ENCODE assay signal across 8 mouse cellular contexts in the genomic region with DNA sequence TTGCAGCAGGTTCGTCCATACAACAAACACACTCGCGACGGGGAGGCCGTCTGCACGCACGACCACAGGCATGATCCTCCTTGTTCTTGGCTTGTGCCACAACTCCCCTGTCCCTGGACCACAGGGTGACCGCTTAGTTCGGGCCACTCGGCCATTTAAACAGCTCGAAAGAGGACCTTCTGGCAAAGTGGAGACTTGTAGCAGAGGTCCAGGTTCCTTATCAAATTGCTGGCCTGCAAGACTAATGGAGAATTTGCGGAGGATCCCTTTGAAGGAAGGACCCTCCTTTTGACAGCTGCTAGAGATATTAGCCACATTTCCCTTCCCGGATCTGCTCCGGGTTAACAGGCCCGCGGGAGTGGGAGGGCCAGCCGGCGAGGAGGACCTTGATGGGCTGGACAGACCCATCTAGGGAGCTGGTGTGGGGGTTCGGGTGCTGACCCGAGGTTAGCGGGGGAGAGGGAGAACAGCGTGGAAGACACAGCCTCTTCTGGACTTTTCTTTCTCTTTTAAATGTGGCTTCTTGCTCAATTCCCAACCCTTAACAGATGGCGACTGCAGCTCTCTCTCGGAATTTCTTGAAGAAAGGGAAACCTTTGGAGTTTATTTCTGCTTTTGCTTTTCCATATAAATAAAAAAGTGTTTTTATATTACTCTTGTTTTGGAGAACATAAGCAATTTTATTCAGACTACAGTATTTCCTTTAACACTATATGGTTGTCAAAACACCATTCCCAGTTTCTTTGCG.
DNase-seq lines count a peak whose midpoint lies in the region; ATAC-seq and TF ChIP-seq lines count a peak whose summit lies in the region.

No protein-coding gene starts in this region.

- TF ChIP-seq CTCF in thymus, adult 2 months (IDR thresholded peaks at IDR 0.05; ENCODE audit: borderline replicate concordance, control insufficient read depth, extremely low read depth, insufficient read depth, low read length, poor library complexity), result no peak

- H3K36me3 ChIP-seq in intestine, embryonic 15.5 days, result no peaks in the 10 kb centered on the region
- no peaks in the 10 kb centered on the region for H3K36me3 ChIP-seq in lung, embryonic 16.5 days (ENCODE audit: control insufficient read depth, insufficient read depth, low read length)
- H3K36me3 ChIP-seq in stomach, embryonic 16.5 days (ENCODE audit: control insufficient read depth, insufficient read depth, low read length), result no peaks in the 10 kb centered on the region
- H3K36me3 ChIP-seq in thymus, adult 2 months (ENCODE audit: control insufficient read depth, insufficient read depth, low read length), result no peaks in the 10 kb centered on the region

- peaks cover 17% of the 10 kb centered on the region for H3K4me1 ChIP-seq in intestine, embryonic 15.5 days (replicated peaks)
- peaks cover 18% of the 10 kb centered on the region for H3K4me1 ChIP-seq in lung, embryonic 16.5 days (replicated peaks; ENCODE audit: control insufficient read depth, insufficient read depth, low read length)
- H3K4me1 ChIP-seq in stomach, embryonic 16.5 days (ENCODE audit: control insufficient read depth, insufficient read depth, low read length), result peaks cover 18% of the 10 kb centered on the region
- no peaks in the 10 kb centered on the region; the same call in 1 of the 2 replicates for H3K4me1 ChIP-seq in thymus, adult 2 months (replicated peaks; ENCODE audit: control insufficient read depth, insufficient read depth, low read length)

- H3K9me3 ChIP-seq in intestine, embryonic 15.5 days, result no peaks in the 10 kb centered on the region
- no peaks in the 10 kb centered on the region for H3K9me3 ChIP-seq in lung, embryonic 16.5 days (ENCODE audit: control insufficient read depth, low read length)
- no peaks in the 10 kb centered on the region for H3K9me3 ChIP-seq in stomach, embryonic 16.5 days (replicated peaks; ENCODE audit: control insufficient read depth, low read length)

- DNase-seq in urinary bladder, postnatal 14 days (ENCODE audit: low spot score), result peak; percentile 31
- no peak for DNase-seq in urinary bladder, postnatal 10 days (ENCODE audit: low spot score)
- DNase-seq in heart, adult 11 months, result peak; percentile 95
- no peak for DNase-seq in spleen, postnatal 4 days (ENCODE audit: low spot score in 2 of 2)
- DNase-seq in thymus, adult 2 months, result no peak

- TF ChIP-seq POLR2A in thymus, adult 2 months (IDR thresholded peaks at IDR 0.05; ENCODE audit: control insufficient read depth, extremely low read depth, insufficient read depth, low read length, poor library complexity), result no peak

- peak; percentile 41; the same call in 1 of the 2 replicates for ATAC-seq in intestine, embryonic 15.5 days
- peak; percentile 62 for ATAC-seq in lung, embryonic 16.5 days (ENCODE audit: low read depth)
- no peak for ATAC-seq in stomach, embryonic 16.5 days (ENCODE audit: insufficient read depth, low FRiP score)

- H3K9ac ChIP-seq in intestine, embryonic 15.5 days, result peak overlapping the region; percentile 9; the same call in 1 of the 2 replicates
- peak overlapping the region; percentile 11; the same call in 1 of the 2 replicates for H3K9ac ChIP-seq in lung, embryonic 16.5 days (ENCODE audit: low read length)
- peak overlapping the region; percentile 46 for H3K9ac ChIP-seq in stomach, embryonic 16.5 days (ENCODE audit: low read length)

- peak overlapping the region; percentile 8 for H3K4me3 ChIP-seq in intestine, embryonic 15.5 days (replicated peaks)
- peak overlapping the region; percentile 39 for H3K4me3 ChIP-seq in lung, embryonic 16.5 days (ENCODE audit: low read length)
- peak overlapping the region; percentile 31 for H3K4me3 ChIP-seq in stomach, embryonic 16.5 days (replicated peaks; ENCODE audit: low read length)
- H3K4me3 ChIP-seq in thymus, adult 2 months (ENCODE audit: control insufficient read depth, insufficient read depth, low read length), result no peak overlapping the region

- peak overlapping the region; percentile 50 for H3K4me2 ChIP-seq in intestine, embryonic 15.5 days (replicated peaks)
- peak overlapping the region; percentile 63 for H3K4me2 ChIP-seq in lung, embryonic 16.5 days (ENCODE audit: low read depth, low read length)
- peak overlapping the region; percentile 51 for H3K4me2 ChIP-seq in stomach, embryonic 16.5 days (ENCODE audit: low read depth, low read length)

- H3K27ac ChIP-seq in intestine, embryonic 15.5 days, result peak overlapping the region; percentile 45; the same call in 1 of the 2 replicates
- H3K27ac ChIP-seq in lung, embryonic 16.5 days (ENCODE audit: low read length), result no peak overlapping the region
- no peak overlapping the region for H3K27ac ChIP-seq in stomach, embryonic 16.5 days (ENCODE audit: low read length)
- no peak overlapping the region for H3K27ac ChIP-seq in thymus, adult 2 months (ENCODE audit: control insufficient read depth, insufficient read depth, low read length)

- WGBS in intestine, embryonic 15.5 days, result 6% methylated on average over 25 of the region's 25 CpGs
- WGBS in lung, embryonic 16.5 days, result 5% methylated on average over 25 of the region's 25 CpGs
- WGBS in stomach, embryonic 16.5 days, result 9% methylated on average over 25 of the region's 25 CpGs
- 19% methylated on average over 25 of the region's 25 CpGs for WGBS in thymus, adult 2 months

- peaks cover 5% of the 10 kb centered on the region; the same call in 1 of the 2 replicates for H3K27me3 ChIP-seq in intestine, embryonic 15.5 days (replicated peaks)
- H3K27me3 ChIP-seq in lung, embryonic 16.5 days (ENCODE audit: control insufficient read depth, insufficient read depth, low read depth, low read length), result peaks cover 23% of the 10 kb centered on the region
- peaks cover 6% of the 10 kb centered on the region; the same call in 1 of the 2 replicates for H3K27me3 ChIP-seq in stomach, embryonic 16.5 days (ENCODE audit: control insufficient read depth, insufficient read depth, low read length)
- H3K27me3 ChIP-seq in thymus, adult 2 months (ENCODE audit: control insufficient read depth, insufficient read depth, low read length), result peaks cover 14% of the 10 kb centered on the region; the same call in 1 of the 2 replicates

Comparison
In these comparisons a context has a peak if more than half of its experiments do, and no peak if none do; other contexts are left out.
1. DNase-seq: peak in urinary bladder, postnatal 14 days (single experiment) and heart, adult 11 months (single experiment); none in urinary bladder, postnatal 10 days (single experiment), spleen, postnatal 4 days (0 of 2) and thymus, adult 2 months (single experiment).
2. Peak in every context shown above with its lines, with median percentiles within 50 percentile points of each other: H3K4me2 ChIP-seq and H3K9ac ChIP-seq.